Mouse (Mus musculus): ENCODE results near the gene Olfr1196. TPM values are rescaled to one million over a fixed set of nuclear protein-coding genes. Genes with fewer than 3 reads are reported as not detected.
"Not testable (repeated sequence)": the region's sequence is repeated elsewhere in the genome, so short reads cannot be mapped to it uniquely, and the experiment has no call there.

Gene Olfr1196
- not detected in 2 replicates for polyA plus RNA-seq (2015; fragmentation: Nextera tagmentation; extraction: Ambion mirVana)

DNA sequence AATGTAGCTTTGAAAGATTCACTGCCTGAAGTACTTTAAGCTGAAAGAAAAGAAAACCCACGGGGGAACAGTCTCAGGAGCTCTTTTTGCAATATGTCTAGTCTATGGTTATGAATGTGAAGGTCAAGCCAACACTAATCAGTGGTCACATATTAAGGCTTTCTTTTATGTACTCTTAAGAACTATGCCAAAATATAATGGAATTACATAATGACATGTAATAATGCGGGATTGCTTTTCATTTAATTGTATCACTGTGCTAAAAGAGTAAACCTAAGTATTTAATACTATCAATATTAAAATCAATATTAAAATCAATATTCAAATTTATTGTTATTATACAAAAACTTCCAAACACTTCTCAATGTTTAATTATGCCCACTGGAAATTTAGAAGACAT, at the start of gene Olfr1196:
Gene Olfr1196, minus strand, starts transcription at position 101 of the 400 bp plus-strand sequence.
- no peaks in the 10 kb centered on the region for H3K9me3 ChIP-seq (replicated peaks)

DNA sequence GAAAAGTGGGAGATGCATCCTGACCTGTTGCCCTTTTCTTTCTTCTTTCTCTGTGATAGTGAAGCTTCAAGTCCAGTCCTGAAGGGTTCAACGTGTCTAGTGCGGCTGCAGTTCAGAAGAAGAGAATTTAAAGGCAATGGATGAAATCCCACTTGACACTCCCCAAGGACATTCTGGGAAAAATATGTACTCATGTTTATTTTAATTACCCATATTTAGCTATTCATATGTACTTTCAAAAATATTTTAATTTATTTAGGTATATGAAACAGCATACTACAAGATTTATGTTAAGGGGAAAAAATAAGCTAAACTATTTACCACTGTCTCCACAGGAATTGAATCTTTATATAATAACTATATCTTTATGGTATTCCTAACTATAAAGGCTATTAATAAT, 46.9 kb upstream of the Olfr1196 start, which contains the start of gene Olfr1198:
Gene Olfr1198, minus strand, starts transcription at position 101 of the 400 bp plus-strand sequence.
- ATAC-seq (replicated peaks; ENCODE audit: insufficient number of reproducible peaks, insufficient read depth, low FRiP score, low read depth): no peak
- Histone ChIP-seq H3K4me3 (no peak within 1 kb of the TSS), H3K4me1 (replicated peaks) (no peaks in the 10 kb centered on the region), H3K9ac (no peak within 1 kb of the TSS), H3K27me3 (no peaks in the 10 kb centered on the region), H3K36me3 (no peaks in the 10 kb centered on the region), H3K9me3 (replicated peaks) (no peaks in the 10 kb centered on the region), H3K27ac (no peak within 1 kb of the TSS), H3K4me2 (no peak within 1 kb of the TSS)
- 88% methylated on average over 2 of the region's 2 CpGs for WGBS

More for the DNA sequence above, at the start of gene Olfr1196:
- Histone ChIP-seq H3K4me2 (no peak within 1 kb of the TSS), H3K27me3 (no peaks in the 10 kb centered on the region), H3K36me3 (no peaks in the 10 kb centered on the region), H3K9ac (no peak within 1 kb of the TSS), H3K4me1 (replicated peaks) (no peaks in the 10 kb centered on the region), H3K4me3 (no peak within 1 kb of the TSS), H3K27ac (no peak within 1 kb of the TSS)
- no peak for ATAC-seq (replicated peaks; ENCODE audit: insufficient number of reproducible peaks, insufficient read depth, low FRiP score, low read depth)
- 69% methylated on average over 2 of the region's 2 CpGs for WGBS

DNA sequence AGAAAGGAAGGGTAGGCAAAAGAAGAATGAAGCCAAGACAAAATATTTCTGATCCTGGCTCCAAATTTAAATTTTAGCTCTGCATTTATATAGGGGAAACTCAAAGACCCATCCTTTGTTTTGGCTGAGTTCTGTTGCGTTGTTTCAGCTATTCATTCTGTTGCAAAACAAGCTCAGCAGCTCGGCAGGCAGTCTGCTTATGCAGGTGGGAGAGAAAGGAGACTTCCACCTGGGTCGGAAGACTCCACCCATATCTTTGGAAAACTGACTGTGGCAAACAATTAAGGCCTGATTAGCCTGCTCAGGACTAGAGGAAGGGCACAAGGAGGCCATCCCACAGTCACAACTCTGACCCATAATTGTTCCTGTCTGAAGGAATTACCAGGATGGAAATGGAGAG, 39.0 kb upstream of the Olfr1196 start:
- WGBS: 70% methylated on average over 3 of the region's 3 CpGs
- Histone ChIP-seq H3K4me3 (no peak overlapping the region), H3K36me3 (no peaks in the 10 kb centered on the region), H3K27me3 (no peaks in the 10 kb centered on the region), H3K4me1 (replicated peaks) (no peaks in the 10 kb centered on the region), H3K4me2 (no peak overlapping the region), H3K9ac (no peak overlapping the region), H3K9me3 (replicated peaks) (peaks cover 3% of the 10 kb centered on the region; the same call in 1 of the 2 replicates), H3K27ac (no peak overlapping the region)
- ATAC-seq (replicated peaks; ENCODE audit: insufficient number of reproducible peaks, insufficient read depth, low FRiP score, low read depth): no peak

DNA sequence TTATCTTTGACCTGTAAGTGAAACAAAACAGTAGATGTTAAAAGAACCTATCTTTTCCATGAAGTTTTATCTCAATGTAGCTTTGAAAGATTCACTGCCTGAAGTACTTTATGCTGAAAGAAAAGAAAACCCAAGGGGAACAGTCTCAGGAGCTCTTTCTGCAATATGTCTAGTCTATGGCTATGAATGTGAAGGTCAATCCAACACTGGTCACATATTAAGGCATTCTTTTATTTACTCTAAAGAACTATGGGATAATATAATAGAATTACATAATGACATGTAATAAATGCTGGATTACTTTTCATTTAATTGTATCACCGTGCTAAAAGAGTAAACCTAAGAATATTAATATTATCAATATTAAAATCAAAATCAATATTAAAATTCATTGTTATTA, 27.9 kb upstream of the Olfr1196 start, which contains the start of gene Olfr1197:
Gene Olfr1197, minus strand, starts transcription at position 101 of the 400 bp plus-strand sequence.
- ATAC-seq (replicated peaks; ENCODE audit: insufficient number of reproducible peaks, insufficient read depth, low FRiP score, low read depth): no peak
- no peak within 1 kb of the TSS for H3K27ac ChIP-seq
- no peak within 1 kb of the TSS for H3K9ac ChIP-seq
- no peaks in the 10 kb centered on the region for H3K36me3 ChIP-seq
- H3K4me2 ChIP-seq: no peak within 1 kb of the TSS
- no peaks in the 10 kb centered on the region for H3K9me3 ChIP-seq (replicated peaks)
- no peaks in the 10 kb centered on the region for H3K27me3 ChIP-seq
- WGBS: 65% methylated on average over 1 of the region's 1 CpGs
- no peaks in the 10 kb centered on the region for H3K4me1 ChIP-seq (replicated peaks)
- H3K4me3 ChIP-seq: no peak within 1 kb of the TSS

DNA sequence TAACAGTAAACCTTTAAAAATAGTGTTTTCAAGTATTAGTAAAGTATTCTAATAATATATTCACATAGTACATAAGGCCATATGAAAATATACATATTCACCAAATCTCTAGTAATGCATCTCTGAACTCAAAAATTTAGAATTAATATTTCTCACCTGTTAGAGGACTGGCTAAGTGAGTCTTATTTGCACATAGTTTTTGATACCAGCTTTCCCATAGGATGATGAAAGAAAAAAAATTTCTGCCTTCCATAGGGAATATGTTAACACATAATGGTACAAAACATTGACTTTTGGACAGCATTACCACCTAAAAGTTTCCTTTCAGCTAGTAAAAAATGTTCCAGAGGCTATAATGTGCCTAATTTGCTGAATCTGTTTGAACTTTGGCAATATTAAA, 15.3 kb downstream of the Olfr1196 start, which contains the start of gene Olfr1195:
Gene Olfr1195, minus strand, starts transcription at position 101 of the 400 bp plus-strand sequence.
- Histone ChIP-seq H3K4me1 (replicated peaks) (no peaks in the 10 kb centered on the region), H3K9ac (no peak within 1 kb of the TSS), H3K4me3 (no peak within 1 kb of the TSS), H3K27ac (no peak within 1 kb of the TSS), H3K36me3 (no peaks in the 10 kb centered on the region), H3K9me3 (replicated peaks) (no peaks in the 10 kb centered on the region), H3K4me2 (no peak within 1 kb of the TSS), H3K27me3 (no peaks in the 10 kb centered on the region)
- ATAC-seq (replicated peaks; ENCODE audit: insufficient number of reproducible peaks, insufficient read depth, low FRiP score, low read depth): no peak

DNA sequence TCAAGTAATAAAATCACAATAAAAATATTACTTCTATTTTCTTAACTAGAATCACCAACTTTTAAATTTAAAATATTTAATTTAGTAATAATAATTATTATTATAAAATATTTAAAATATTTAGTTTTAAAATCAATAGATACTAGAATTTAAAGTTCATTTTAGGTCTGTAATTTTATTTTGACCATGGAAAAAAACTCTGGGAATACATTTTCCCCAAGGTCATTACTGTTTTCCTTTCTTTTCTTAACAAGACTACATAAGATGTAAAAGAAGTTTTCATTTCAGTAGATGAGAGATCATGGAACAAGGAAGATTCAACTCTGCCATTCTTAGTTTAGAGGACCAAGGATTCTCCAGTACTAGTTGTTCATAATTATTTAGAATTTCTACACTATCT, 29.1 kb downstream of the Olfr1196 start, which contains the start of gene Olfr1193:
Gene Olfr1193, plus strand, starts transcription at position 301 of the 400 bp plus-strand sequence.
- not testable (repeated sequence) for H3K36me3 ChIP-seq; H3K27me3 ChIP-seq; H3K9me3 ChIP-seq (replicated peaks); H3K27ac ChIP-seq; H3K4me3 ChIP-seq; H3K4me1 ChIP-seq (replicated peaks); H3K9ac ChIP-seq; ATAC-seq (replicated peaks; ENCODE audit: insufficient number of reproducible peaks, insufficient read depth, low FRiP score, low read depth); H3K4me2 ChIP-seq

DNA sequence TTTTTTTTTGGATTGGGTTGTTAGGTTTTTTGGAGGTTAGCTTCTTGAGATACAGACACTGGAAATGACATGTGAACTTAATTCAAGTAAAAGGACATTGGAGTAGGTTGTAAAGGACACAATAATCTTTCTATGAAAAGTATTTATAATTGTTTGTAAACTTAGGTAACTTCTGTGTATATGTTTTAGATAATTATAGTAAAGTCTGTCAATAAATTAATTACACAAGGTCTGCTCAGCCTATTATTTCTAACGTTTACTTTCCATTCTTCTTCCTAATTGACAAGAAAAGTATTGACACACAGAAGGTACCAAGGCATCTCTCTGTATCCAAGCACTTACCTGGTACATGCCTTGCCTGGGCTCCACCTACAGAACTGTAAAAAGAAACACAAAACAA, 56.2 kb downstream of the Olfr1196 start, which contains the start of gene Olfr1192-ps1:
Gene Olfr1192-ps1, plus strand, starts transcription at position 301 of the 400 bp plus-strand sequence.
- Histone ChIP-seq H3K9ac (no peak within 1 kb of the TSS), H3K9me3 (replicated peaks) (no peaks in the 10 kb centered on the region), H3K27me3 (no peaks in the 10 kb centered on the region), H3K36me3 (no peaks in the 10 kb centered on the region), H3K4me3 (no peak within 1 kb of the TSS), H3K4me1 (replicated peaks) (no peaks in the 10 kb centered on the region), H3K27ac (no peak within 1 kb of the TSS), H3K4me2 (no peak within 1 kb of the TSS)
- ATAC-seq (replicated peaks; ENCODE audit: insufficient number of reproducible peaks, insufficient read depth, low FRiP score, low read depth): no peak
- WGBS: 31% methylated on average over 1 of the region's 1 CpGs

Other genes with a start within 250 kb of the Olfr1196 start
- gene Olfr1183, start 249.7 kb downstream of the Olfr1196 start, polyA plus RNA-seq (2015; fragmentation: Nextera tagmentation; extraction: Ambion mirVana): not detected in 2 replicates
- gene Olfr1184, start 221.0 kb downstream of the Olfr1196 start, polyA plus RNA-seq (2015; fragmentation: Nextera tagmentation; extraction: Ambion mirVana): not detected in 2 replicates
- gene Olfr1185-ps1, start 211.3 kb downstream of the Olfr1196 start, polyA plus RNA-seq (2015; fragmentation: Nextera tagmentation; extraction: Ambion mirVana): not detected in 2 replicates
- not detected in 2 replicates for gene Olfr1186, start 186.0 kb downstream of the Olfr1196 start, polyA plus RNA-seq (2015; fragmentation: Nextera tagmentation; extraction: Ambion mirVana)
- not detected in 2 replicates for gene Olfr1188, start 147.7 kb downstream of the Olfr1196 start, polyA plus RNA-seq (2015; fragmentation: Nextera tagmentation; extraction: Ambion mirVana)
- not detected in 2 replicates for gene Olfr1189, start 118.1 kb downstream of the Olfr1196 start, polyA plus RNA-seq (2015; fragmentation: Nextera tagmentation; extraction: Ambion mirVana)
- not detected in 2 replicates for gene Olfr1191-ps1, start 64.1 kb downstream of the Olfr1196 start, polyA plus RNA-seq (2015; fragmentation: Nextera tagmentation; extraction: Ambion mirVana)
- gene Olfr1192-ps1, start 56.1 kb downstream of the Olfr1196 start, polyA plus RNA-seq (2015; fragmentation: Nextera tagmentation; extraction: Ambion mirVana): not detected in 2 replicates
- gene Olfr1193, start 29.0 kb downstream of the Olfr1196 start, polyA plus RNA-seq (2015; fragmentation: Nextera tagmentation; extraction: Ambion mirVana): not detected in 2 replicates
- gene Olfr1195, start 15.4 kb downstream of the Olfr1196 start, polyA plus RNA-seq (2015; fragmentation: Nextera tagmentation; extraction: Ambion mirVana): not detected in 2 replicates
- gene Olfr1197, start 27.8 kb upstream of the Olfr1196 start, polyA plus RNA-seq (2015; fragmentation: Nextera tagmentation; extraction: Ambion mirVana): not detected in 2 replicates
- not detected in 2 replicates for gene Olfr1198, start 46.8 kb upstream of the Olfr1196 start, polyA plus RNA-seq (2015; fragmentation: Nextera tagmentation; extraction: Ambion mirVana)
- not detected in 2 replicates for gene Olfr1199, start 55.9 kb upstream of the Olfr1196 start, polyA plus RNA-seq (2015; fragmentation: Nextera tagmentation; extraction: Ambion mirVana)
- not detected in 2 replicates for gene Olfr1200, start 65.9 kb upstream of the Olfr1196 start, polyA plus RNA-seq (2015; fragmentation: Nextera tagmentation; extraction: Ambion mirVana)
- not detected in 2 replicates for gene Olfr1201, start 88.4 kb upstream of the Olfr1196 start, polyA plus RNA-seq (2015; fragmentation: Nextera tagmentation; extraction: Ambion mirVana)
- gene Olfr1202, start 109.9 kb upstream of the Olfr1196 start, polyA plus RNA-seq (2015; fragmentation: Nextera tagmentation; extraction: Ambion mirVana): not detected in 2 replicates
- not detected in 2 replicates for gene Olfr1205, start 125.1 kb upstream of the Olfr1196 start, polyA plus RNA-seq (2015; fragmentation: Nextera tagmentation; extraction: Ambion mirVana)
- not detected in 2 replicates for gene Olfr1204, start 144.7 kb upstream of the Olfr1196 start, polyA plus RNA-seq (2015; fragmentation: Nextera tagmentation; extraction: Ambion mirVana)
- not detected in 2 replicates for gene Olfr1206, start 158.6 kb upstream of the Olfr1196 start, polyA plus RNA-seq (2015; fragmentation: Nextera tagmentation; extraction: Ambion mirVana)
- gene Olfr1208, start 197.7 kb upstream of the Olfr1196 start, polyA plus RNA-seq (2015; fragmentation: Nextera tagmentation; extraction: Ambion mirVana): not detected in 2 replicates
- not detected in 2 replicates for gene Olfr1209, start 210.6 kb upstream of the Olfr1196 start, polyA plus RNA-seq (2015; fragmentation: Nextera tagmentation; extraction: Ambion mirVana)
- gene Olfr1211, start 233.5 kb upstream of the Olfr1196 start, polyA plus RNA-seq (2015; fragmentation: Nextera tagmentation; extraction: Ambion mirVana): not detected in 2 replicates
- not detected in 2 replicates for gene Olfr1212, start 249.4 kb upstream of the Olfr1196 start, polyA plus RNA-seq (2015; fragmentation: Nextera tagmentation; extraction: Ambion mirVana)

All from heart, embryonic 15.5 days (tissue).